Mouse (Mus musculus): ENCODE measurements around the gene Mrc2. TPM values are rescaled to one million over a fixed set of nuclear protein-coding genes. Genes with fewer than 3 reads are reported as not detected.

Gene Mrc2
- polyA plus RNA-seq, 1 experiment from 2014 or later, result 5.5 TPM

DNA sequence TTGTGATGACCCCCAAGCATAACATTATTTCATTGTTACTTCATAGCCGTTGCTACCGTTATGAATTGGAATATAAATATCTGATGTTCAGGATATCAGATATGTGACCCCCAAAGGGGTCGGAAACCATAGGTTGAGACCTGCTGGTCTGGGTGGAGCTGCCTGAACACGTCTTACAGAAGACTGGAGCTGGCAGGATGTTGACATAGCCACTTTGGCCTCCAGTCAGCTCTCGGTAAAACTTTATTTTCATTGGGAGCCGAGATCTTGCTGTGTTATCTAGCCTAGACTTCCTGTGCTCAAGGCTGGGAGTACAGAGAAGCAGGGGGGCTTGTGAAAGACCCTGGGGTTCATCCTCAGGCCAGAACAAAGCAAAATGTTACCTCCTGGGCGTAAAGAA lies 63.9 kb downstream of the Mrc2 start:
- H3K4me3 ChIP-seq, result no peak overlapping the region
- H3K27me3 ChIP-seq, result 0 out of 2 replicates have a peak, but pooled peaks cover 3% of the 10 kb centered on the region
- no peak overlapping the region for H3K9ac ChIP-seq
- no peak overlapping the region for H3K27ac ChIP-seq
- no peak overlapping the region for H3K4me2 ChIP-seq
- no peak for ATAC-seq (ENCODE audit: low FRiP score)
- H3K4me1 ChIP-seq (replicated peaks), result peaks cover 14% of the 10 kb centered on the region
- 80% methylated on average over 7 of the region's 7 CpGs for WGBS
- no peaks in the 10 kb centered on the region for H3K36me3 ChIP-seq
- H3K9me3 ChIP-seq, result no peaks in the 10 kb centered on the region

DNA sequence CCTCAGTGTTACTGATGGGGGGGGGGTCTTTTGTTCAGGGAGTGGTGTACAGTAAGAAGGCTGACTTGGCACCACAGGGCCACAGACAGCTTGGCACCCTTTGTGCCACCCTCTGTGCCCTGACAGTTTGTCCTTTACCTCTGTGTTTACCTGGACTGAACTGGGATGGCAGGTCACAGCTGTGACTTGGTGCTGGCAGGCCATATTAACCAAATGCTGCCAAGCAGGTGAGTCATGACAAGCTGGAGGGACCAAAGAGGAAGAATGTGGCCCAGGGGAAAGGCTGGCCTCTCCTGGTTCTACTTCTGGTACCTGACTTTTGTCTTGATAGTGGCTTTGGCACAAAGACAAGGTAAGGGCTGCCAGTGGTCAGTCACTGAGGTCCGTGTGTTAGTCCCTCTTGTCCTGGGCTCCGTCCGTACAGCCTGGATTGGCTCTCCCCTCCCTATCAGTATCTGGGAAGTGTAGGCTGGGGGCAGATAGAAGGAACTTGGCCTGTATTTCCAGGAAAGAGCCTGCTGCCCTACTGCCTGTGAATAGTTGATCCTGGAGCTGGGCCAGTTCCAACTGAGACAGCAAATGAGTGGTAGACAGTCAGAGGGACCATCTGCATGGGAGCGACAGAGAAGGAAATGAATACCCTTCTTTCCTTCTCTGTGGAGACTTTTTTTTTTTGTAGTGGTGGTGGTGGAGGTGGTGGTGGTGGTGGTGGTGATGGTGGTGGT lies 69.8 kb downstream of the Mrc2 start:
- peaks cover 39% of the 10 kb centered on the region for H3K4me1 ChIP-seq (replicated peaks)
- H3K9ac ChIP-seq, result no peak overlapping the region
- H3K9me3 ChIP-seq, result no peaks in the 10 kb centered on the region
- H3K4me3 ChIP-seq, result no peak overlapping the region
- no peak overlapping the region for H3K27ac ChIP-seq
- WGBS, result 79% methylated on average over 4 of the region's 4 CpGs
- H3K27me3 ChIP-seq, result 0 out of 2 replicates have a peak, but pooled peaks cover 3% of the 10 kb centered on the region
- no peak overlapping the region for H3K4me2 ChIP-seq
- ATAC-seq (ENCODE audit: low FRiP score), result no peak
- no peaks in the 10 kb centered on the region for H3K36me3 ChIP-seq

DNA sequence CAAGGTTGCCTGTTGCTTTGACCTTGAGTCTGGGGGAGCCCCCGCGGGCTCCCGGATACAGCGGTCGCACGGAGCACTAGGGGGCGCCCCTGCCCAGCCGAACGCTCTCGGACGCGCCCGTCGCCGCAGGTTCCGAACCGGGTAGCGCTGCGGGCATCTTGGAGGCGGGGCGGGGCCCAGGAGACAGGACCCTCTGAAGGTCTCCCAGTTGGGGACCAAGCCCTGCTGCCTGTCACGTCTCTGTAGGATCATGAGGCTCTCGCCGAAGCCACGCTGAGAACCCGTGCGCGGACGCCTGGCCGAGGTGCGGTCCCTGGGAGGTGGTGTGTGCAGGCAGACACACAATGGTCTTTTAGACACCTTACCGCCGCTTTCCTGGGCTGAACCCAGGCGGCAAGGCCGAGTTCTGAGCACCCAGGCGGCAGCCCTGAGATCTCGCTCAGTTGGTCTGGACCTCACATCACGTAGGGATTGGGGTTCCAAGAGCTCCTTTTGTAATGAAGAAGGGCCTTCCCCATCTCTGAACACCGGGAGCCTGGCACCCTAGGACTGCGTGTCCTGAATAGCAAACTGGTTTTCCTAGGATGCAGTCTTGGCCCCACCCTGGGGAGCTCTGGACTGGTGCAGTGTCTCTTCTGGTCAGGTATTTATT lies 70.6 kb downstream of the Mrc2 start:
- Histone ChIP-seq H3K4me2 (peak overlapping the region; percentile 73), H3K36me3 (no peaks in the 10 kb centered on the region), H3K27me3 (0 out of 2 replicates have a peak, but pooled peaks cover 3% of the 10 kb centered on the region), H3K9ac (peak overlapping the region; percentile 88), H3K27ac (peak overlapping the region; percentile 89), H3K9me3 (no peaks in the 10 kb centered on the region), H3K4me3 (peak overlapping the region; percentile 59), H3K4me1 (replicated peaks) (peaks cover 39% of the 10 kb centered on the region)
- under 1% methylated on average over 40 of the region's 40 CpGs for WGBS
- peak; percentile 80 for ATAC-seq (ENCODE audit: low FRiP score)

DNA sequence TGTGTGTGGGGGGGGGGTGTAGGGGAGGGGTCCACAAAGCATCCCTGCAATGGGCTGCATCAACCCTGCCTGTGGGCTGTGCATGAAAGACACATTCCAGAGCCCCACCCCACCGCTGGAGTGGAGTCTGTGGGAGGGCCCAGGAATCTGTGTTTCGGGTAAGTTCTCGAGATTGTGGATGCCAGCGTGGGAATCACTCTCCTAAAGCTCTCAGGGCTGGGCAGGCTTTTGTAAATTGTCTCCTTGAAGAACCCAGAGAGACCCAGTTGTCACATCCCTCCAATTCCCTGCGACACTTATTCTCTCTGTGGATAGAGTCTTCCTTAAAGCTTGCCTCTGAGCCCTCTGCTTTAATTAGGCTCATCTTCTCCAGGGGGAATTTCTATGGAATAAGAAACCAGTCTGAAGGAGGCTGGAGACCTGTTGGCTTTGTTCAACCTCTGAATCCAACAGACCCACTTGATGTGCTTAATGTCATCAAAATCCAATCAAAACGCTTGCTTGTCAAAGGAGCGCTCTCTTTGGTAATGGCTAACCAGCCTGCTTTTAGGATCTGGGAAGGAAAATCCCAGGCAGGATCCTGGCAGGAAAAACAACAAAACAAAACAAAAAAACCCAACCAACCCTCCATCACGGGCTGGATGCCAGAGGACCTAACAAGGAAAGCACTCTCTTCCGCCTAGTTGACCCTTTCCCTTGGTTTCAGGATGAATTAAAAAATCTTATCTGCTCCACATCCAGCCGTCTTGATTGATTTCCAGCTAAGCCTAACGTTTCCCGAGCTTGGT lies 71.3 kb downstream of the Mrc2 start:
- Histone ChIP-seq H3K9ac (peak overlapping the region; percentile 88), H3K4me1 (replicated peaks) (peaks cover 39% of the 10 kb centered on the region), H3K9me3 (no peaks in the 10 kb centered on the region), H3K4me3 (peak overlapping the region; percentile 59), H3K4me2 (peak overlapping the region; percentile 73), H3K27me3 (0 out of 2 replicates have a peak, but pooled peaks cover 3% of the 10 kb centered on the region), H3K27ac (peak overlapping the region; percentile 89), H3K36me3 (no peaks in the 10 kb centered on the region)
- 22% methylated on average over 12 of the region's 12 CpGs for WGBS
- peak; percentile 73 for ATAC-seq (ENCODE audit: low FRiP score)

DNA sequence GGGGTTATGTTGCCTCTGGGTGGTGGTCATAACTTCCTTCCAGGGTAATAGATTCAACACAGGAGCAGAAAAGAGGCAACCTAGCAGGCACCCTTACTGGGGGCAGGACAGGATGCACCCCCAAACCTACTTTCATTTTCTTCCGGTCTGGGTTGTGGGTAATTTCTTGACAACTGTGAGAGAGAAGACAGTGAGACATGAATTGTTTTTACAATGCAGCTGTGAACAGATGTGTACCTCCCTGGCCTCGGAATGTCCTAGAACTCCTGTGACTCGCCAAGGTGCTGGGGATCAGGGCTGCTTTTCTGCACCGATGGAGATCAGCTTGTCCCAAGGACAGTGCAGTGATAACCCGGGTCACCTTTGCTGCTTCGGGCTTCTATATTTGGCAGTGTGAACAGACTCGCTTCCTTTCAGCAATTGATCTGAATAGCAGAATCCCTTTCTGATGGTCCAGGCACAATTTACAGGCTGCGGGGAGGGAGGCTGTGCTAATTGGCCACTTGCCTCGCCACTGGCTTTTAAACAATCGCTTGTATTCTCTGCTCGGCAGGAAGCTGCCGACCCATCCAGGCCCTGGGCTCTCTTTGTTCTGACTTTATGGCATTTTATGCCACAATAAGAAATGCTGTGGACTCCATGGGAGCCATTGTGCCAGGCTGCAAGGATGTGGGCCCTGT lies 72.1 kb downstream of the Mrc2 start:
- H3K27ac ChIP-seq, result peak overlapping the region; percentile 89
- H3K4me2 ChIP-seq, result peak overlapping the region; percentile 73
- no peaks in the 10 kb centered on the region for H3K36me3 ChIP-seq
- H3K27me3 ChIP-seq, result 0 out of 2 replicates have a peak, but pooled peaks cover 3% of the 10 kb centered on the region
- H3K9ac ChIP-seq, result peak overlapping the region; percentile 88
- H3K4me1 ChIP-seq (replicated peaks), result peaks cover 39% of the 10 kb centered on the region
- ATAC-seq (ENCODE audit: low FRiP score), result no peak
- H3K4me3 ChIP-seq, result peak overlapping the region; percentile 59
- no peaks in the 10 kb centered on the region for H3K9me3 ChIP-seq
- 7% methylated on average over 12 of the region's 12 CpGs for WGBS

DNA sequence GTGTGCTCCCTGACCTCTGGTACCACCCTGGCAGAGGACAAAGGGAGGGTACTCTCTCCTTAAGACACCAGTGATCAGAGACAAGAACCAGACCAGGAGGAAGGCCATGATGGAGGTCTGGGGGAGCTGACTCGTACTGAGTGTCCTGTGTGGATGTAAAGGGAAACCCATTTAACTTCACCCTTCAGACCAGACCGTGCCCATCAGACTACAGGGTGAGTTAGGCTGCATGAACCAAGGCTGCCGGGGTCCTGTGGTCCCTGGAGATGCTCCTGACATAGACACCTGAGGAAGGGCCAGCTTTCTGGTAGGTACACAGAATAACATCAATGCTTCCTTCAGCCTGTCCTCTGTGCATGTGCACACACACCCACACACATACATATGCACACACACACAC lies 73.2 kb downstream of the Mrc2 start:
- no peaks in the 10 kb centered on the region for H3K9me3 ChIP-seq
- H3K36me3 ChIP-seq, result no peaks in the 10 kb centered on the region
- ATAC-seq (ENCODE audit: low FRiP score), result no peak
- no peak overlapping the region for H3K27ac ChIP-seq
- H3K27me3 ChIP-seq, result 0 out of 2 replicates have a peak, but pooled peaks cover 2% of the 10 kb centered on the region
- no peak overlapping the region for H3K9ac ChIP-seq
- H3K4me3 ChIP-seq, result no peak overlapping the region
- peaks cover 39% of the 10 kb centered on the region for H3K4me1 ChIP-seq (replicated peaks)
- peak overlapping the region; percentile 73 for H3K4me2 ChIP-seq
- WGBS, result 83% methylated on average over 3 of the region's 3 CpGs

DNA sequence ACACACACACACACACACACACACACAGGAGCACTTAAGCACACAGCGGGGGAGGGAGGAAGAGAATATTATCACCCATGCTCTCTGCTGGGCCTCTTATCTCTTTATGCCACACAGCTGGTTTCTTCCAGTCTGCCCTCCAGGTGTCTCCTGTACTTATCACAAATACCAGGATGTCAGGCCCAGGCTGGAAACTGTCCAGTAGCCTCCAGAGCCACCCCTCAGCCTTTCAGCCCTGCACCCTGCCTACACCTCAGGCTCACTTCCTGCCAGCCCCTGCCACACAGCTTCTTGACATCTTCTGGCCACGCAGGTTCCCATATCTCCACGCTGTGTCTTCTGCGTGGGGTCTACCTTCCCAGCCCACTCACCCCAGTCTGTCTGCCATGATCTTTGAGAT lies 73.6 kb downstream of the Mrc2 start:
- no peaks in the 10 kb centered on the region for H3K36me3 ChIP-seq
- no peak overlapping the region for H3K4me3 ChIP-seq
- no peak for ATAC-seq (ENCODE audit: low FRiP score)
- H3K9me3 ChIP-seq, result no peaks in the 10 kb centered on the region
- WGBS, result 77% methylated on average over 3 of the region's 4 CpGs
- no peak overlapping the region for H3K4me2 ChIP-seq
- H3K4me1 ChIP-seq (replicated peaks), result peaks cover 39% of the 10 kb centered on the region
- no peak overlapping the region; the same call in 1 of the 2 replicates for H3K27ac ChIP-seq
- H3K9ac ChIP-seq, result no peak overlapping the region
- H3K27me3 ChIP-seq, result no peaks in the 10 kb centered on the region

DNA sequence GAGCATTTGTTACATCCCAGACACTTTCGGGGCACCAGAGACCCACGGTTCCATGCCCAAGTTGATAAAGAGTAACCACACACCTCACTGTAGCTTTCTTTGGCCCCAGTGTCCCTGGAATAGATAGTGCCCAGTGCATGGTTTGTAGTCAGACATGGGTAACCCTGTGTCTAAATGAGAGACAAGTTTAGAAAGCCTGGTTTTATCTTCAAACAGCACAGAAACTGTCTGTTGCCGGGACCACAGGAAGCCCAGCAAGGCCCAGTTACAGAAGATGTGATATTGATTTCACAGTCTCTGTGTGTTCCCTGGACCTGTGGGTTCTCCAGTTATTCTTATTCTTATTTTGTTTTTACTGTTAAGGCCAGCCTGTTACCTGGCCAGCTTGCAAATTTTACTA lies 74.7 kb downstream of the Mrc2 start:
- H3K4me2 ChIP-seq, result no peak overlapping the region
- H3K27ac ChIP-seq, result no peak overlapping the region
- ATAC-seq (ENCODE audit: low FRiP score), result no peak
- H3K9me3 ChIP-seq, result no peaks in the 10 kb centered on the region
- no peak overlapping the region for H3K4me3 ChIP-seq
- H3K36me3 ChIP-seq, result no peaks in the 10 kb centered on the region
- H3K4me1 ChIP-seq (replicated peaks), result peaks cover 39% of the 10 kb centered on the region
- H3K27me3 ChIP-seq, result no peaks in the 10 kb centered on the region
- H3K9ac ChIP-seq, result no peak overlapping the region
- 94% methylated on average over 3 of the region's 3 CpGs for WGBS

DNA sequence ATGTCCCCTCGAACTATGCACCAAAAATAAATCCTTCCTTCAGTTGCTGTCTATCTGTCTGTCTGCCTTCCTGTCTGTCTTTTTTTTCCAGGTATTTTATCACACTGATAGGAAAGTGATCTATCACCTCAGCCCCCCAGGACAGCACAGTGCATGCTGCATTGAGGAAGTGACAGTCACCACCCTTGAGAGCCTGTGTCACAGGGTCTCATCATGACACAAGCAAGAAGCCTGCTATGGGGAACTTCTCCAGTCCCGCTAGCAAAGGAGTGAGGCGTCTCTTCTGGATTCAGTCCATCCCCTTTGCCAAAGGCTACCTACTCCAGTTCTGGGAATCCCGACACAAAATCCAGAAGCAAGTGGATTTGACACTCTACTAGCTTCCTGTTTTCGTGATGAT lies 76.4 kb downstream of the Mrc2 start:
- WGBS, result 90% methylated on average over 5 of the region's 5 CpGs
- Histone ChIP-seq H3K4me2 (no peak overlapping the region), H3K9me3 (no peaks in the 10 kb centered on the region), H3K27me3 (no peaks in the 10 kb centered on the region), H3K36me3 (no peaks in the 10 kb centered on the region), H3K4me3 (no peak overlapping the region), H3K27ac (no peak overlapping the region), H3K9ac (no peak overlapping the region), H3K4me1 (replicated peaks) (peaks cover 27% of the 10 kb centered on the region)
- ATAC-seq (ENCODE audit: low FRiP score), result no peak

DNA sequence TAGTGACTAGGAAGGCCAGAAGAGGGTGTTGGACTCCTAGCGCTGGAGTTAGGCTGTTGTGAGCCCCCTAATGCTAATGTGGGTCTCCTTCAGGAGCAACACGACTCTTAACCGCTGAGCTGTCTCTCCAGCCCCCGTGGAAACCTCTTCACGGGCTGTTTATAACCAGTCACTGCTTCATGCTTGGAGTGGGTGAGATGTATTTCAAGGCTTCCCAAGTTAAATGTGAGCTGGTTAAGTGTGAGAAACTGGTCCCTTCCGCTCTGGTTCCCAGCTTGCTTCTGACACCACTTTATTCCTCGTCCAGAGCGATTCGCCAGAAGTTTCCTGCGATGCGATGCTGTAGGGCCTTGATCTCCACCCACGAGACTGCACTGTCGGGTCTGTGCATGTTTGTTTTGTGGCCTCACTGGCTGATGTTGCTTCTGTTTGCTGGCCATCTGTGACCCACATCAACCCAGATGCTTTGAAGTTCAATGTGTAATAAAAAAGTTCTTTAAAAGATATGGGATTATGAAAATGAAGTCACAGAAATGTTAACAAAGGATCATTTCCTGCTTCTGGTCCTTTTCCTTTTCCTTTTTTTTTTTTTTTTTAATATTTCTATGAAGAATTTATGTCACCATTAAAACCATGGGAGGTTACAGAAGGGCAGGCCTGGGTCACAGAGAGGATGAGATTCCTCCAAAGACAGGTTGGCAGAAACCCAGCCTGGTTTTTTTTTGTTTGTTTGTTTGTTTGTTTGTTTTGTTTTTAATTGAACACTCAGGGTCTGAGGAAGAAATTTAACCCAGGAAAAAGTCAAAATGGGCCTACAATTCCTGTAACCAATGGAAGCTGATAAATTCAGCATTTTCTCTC lies 77.3 kb downstream of the Mrc2 start:
- 82% methylated on average over 13 of the region's 13 CpGs for WGBS
- peaks cover 20% of the 10 kb centered on the region for H3K4me1 ChIP-seq (replicated peaks)
- H3K9me3 ChIP-seq, result no peaks in the 10 kb centered on the region
- H3K4me3 ChIP-seq, result no peak overlapping the region
- no peak overlapping the region for H3K27ac ChIP-seq
- no peak for ATAC-seq (ENCODE audit: low FRiP score)
- H3K36me3 ChIP-seq, result no peaks in the 10 kb centered on the region
- no peak overlapping the region for H3K4me2 ChIP-seq
- no peaks in the 10 kb centered on the region for H3K27me3 ChIP-seq
- no peak overlapping the region for H3K9ac ChIP-seq

DNA sequence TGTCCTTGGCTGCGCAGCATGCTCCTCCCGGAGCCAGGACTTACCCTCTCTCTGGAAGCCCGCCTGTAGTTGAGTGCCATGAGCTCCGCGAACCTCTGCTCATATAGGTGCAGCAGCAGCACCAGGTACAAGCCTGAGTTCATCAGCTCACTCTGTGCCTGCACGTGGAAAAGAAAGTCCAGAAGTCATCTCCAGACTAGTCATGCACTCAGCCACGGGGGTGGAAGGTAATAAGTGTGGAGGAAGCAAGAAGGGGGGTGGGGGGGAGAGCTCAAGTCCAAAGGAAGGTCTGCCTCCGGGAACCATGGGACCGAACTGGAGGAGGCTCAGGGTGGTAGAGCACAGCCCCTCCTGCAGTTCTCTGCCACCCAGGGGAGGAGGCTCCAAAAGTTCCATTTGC lies 79.4 kb downstream of the Mrc2 start:
- H3K27ac ChIP-seq, result no peak overlapping the region
- no peak overlapping the region for H3K4me2 ChIP-seq
- ATAC-seq (ENCODE audit: low FRiP score), result no peak
- no peaks in the 10 kb centered on the region for H3K36me3 ChIP-seq
- H3K9me3 ChIP-seq, result no peaks in the 10 kb centered on the region
- no peak overlapping the region for H3K9ac ChIP-seq
- 85% methylated on average over 9 of the region's 9 CpGs for WGBS
- H3K4me1 ChIP-seq (replicated peaks), result peaks cover 3% of the 10 kb centered on the region; the same call in 1 of the 2 replicates
- H3K4me3 ChIP-seq, result no peak overlapping the region
- no peaks in the 10 kb centered on the region for H3K27me3 ChIP-seq

All from hindbrain, embryonic 13.5 days (tissue).